Mouse (Mus musculus) frontal cortex, adult (tissue): ENCODE results near the gene Scgb2b24.

Experiments
- ATAC-seq: cut with Nextera tagmentation; 2 replicates; pipeline ENCODE4 v1.9.2; 2017; ENCODE audit warnings: mild to moderate bottlenecking, moderate library complexity, mixed read lengths; ENCODE audit not compliant: low TSS enrichment

Gene Scgb2b24

GRCm38 (mm10) chr7:33739212-33739611, at the start of gene Scgb2b24:
Gene Scgb2b24, minus strand, starts transcription at chr7:33739312.
- ATAC-seq, result no peak

GRCm38 (mm10) chr7:33743499-33743898, 4.4 kb upstream of the Scgb2b24 start, which contains the start of gene Scgb1b24:
Gene Scgb1b24, plus strand, starts transcription at chr7:33743799.
- no peak for ATAC-seq

DNA sequence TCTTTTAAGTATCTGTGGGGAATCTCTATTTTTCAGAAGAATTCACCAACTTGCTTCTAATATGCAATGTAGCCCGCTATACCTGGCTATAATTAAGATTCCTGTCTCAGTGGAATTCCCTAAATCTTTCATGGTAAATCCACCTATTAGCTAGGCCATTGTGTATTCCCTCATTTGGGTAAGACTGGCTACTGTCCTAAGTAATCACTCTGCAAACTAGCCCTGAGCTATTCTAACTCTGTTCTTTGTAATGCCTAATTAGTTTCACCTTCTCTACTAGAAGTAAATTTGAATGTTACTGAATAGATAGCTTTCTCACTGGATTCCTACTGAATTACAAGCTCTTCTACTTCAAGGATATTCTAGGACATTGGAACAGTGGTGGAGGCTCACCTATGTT, 49.2 kb downstream of the Scgb2b24 start:
- no peak for ATAC-seq
